Mouse (Mus musculus) midbrain, postnatal 0 days (tissue): ENCODE data around the gene Ldb3. TPM values are rescaled to one million over a fixed set of nuclear protein-coding genes. Genes with fewer than 3 reads are reported as not detected.

ENCODE experiments used
- ATAC-seq: fragments of 200-750 bp; cut with Nextera tagmentation; 2 replicates; pipeline ENCODE4 v1.8.0; 2017; ENCODE audit warnings: moderate number of reproducible peaks, mild to moderate bottlenecking, moderate TSS enrichment, moderate library complexity; ENCODE audit not compliant: low FRiP score
- DNase-seq: peaks from one replicate; pipeline ENCODE4 v3.0.0-alpha.2; 2015; ENCODE audit warnings: low spot score
- H3K27ac ChIP-seq: fragments of 300-500 bp; sonication (generic); 2 replicates; pipeline ENCODE4 v1.5.1; 2014; ENCODE audit warnings: low read depth, mild to moderate bottlenecking, low read length, mixed read lengths
- H3K27me3 ChIP-seq: fragments of 300-500 bp; sonication (generic); 2 replicates; pipeline ENCODE4 v1.6.1; 2014; ENCODE audit warnings: low read length, control low read depth, mixed read lengths; ENCODE audit not compliant: insufficient read depth
- H3K36me3 ChIP-seq: fragments of 300-500 bp; sonication (generic); 2 replicates; pipeline ENCODE4 v1.6.1; 2014; ENCODE audit warnings: low read length, control low read depth, mixed read lengths; ENCODE audit not compliant: insufficient read depth
- H3K4me1 ChIP-seq: fragments of 300-500 bp; sonication (generic); 2 replicates; pipeline ENCODE4 v1.6.1; 2014; ENCODE audit warnings: mild to moderate bottlenecking, control low read depth, antibody characterized with exemption, low read length, mixed read lengths; ENCODE audit not compliant: insufficient read depth
- H3K4me2 ChIP-seq: fragments of 300-500 bp; sonication (generic); 2 replicates; pipeline ENCODE4 v1.6.1; 2014; ENCODE audit warnings: low read depth, mild to moderate bottlenecking, low read length, mixed read lengths; ENCODE audit not compliant: poor library complexity, severe bottlenecking
- H3K4me3 ChIP-seq: fragments of 300-500 bp; sonication (generic); 2 replicates; pipeline ENCODE4 v1.5.1; 2014; ENCODE audit warnings: low read depth, mild to moderate bottlenecking, low read length, moderate library complexity
- H3K9ac ChIP-seq: fragments of 300-500 bp; sonication (generic); replicated peaks from 2 replicates; pipeline ENCODE4 v1.6.1; 2014; ENCODE audit warnings: mild to moderate bottlenecking, low read length, moderate library complexity, mixed read lengths; ENCODE audit not compliant: poor library complexity, severe bottlenecking
- H3K9me3 ChIP-seq: fragments of 300-500 bp; sonication (generic); 2 replicates; pipeline ENCODE4 v1.6.1; 2016; ENCODE audit warnings: low read length, control low read depth
- CTCF ChIP-seq: IDR thresholded peaks from 2 replicates; pipeline ENCODE4 v1.5.1; 2016; ENCODE audit warnings: antibody characterized with exemption, mild to moderate bottlenecking
- WGBS: fragments of 180-500 bp; shearing (Covaris S2); extraction: QIAGEN DNeasy Blood & Tissue Kit; methylation state at CpG from one replicate; pipeline ENCODE4 v1.1.7; 2014; 5-methylcytosine and 5-hydroxymethylcytosine counted together
- polyA plus RNA-seq: library from polyadenylated mRNA; unstranded; fragments of >200 nt; fragmentation: Nextera tagmentation; extraction: Ambion mirVana; gene quantifications from 2 replicates; pipeline ENCODE4 v1.2.1, GENCODE M21; 2015
- total RNA-seq: library from RNA; depleted of rRNA; stranded (reverse); fragments of >200 nt; gene quantifications from 2 replicates; pipeline ENCODE4 v1.2.3, GENCODE M21; 2014

The Ldb3 gene
- total and polyA plus RNA-seq, 2 experiments from 2014 or later: 1.1 to 1.6 TPM

GRCm38 (mm10) chr14:34497346-34497745 lies 91.1 kb downstream of the Ldb3 start:
- no peak overlapping the region for H3K27ac ChIP-seq
- DNase-seq (no peak), ATAC-seq (no peak)
- no peak overlapping the region for H3K4me2 ChIP-seq
- H3K36me3 ChIP-seq: no peaks in the 10 kb centered on the region
- no peak for TF ChIP-seq CTCF
- H3K4me3 ChIP-seq: no peak overlapping the region
- no peaks in the 10 kb centered on the region for H3K9me3 ChIP-seq
- peaks cover 8% of the 10 kb centered on the region; the same call in 1 of the 2 replicates for H3K4me1 ChIP-seq
- 72% methylated on average over 3 of the region's 3 CpGs for WGBS
- no peaks in the 10 kb centered on the region for H3K27me3 ChIP-seq
- no peak overlapping the region for H3K9ac ChIP-seq

GRCm38 (mm10) chr14:34493682-34494081 lies 94.8 kb downstream of the Ldb3 start:
- ATAC-seq: no peak
- Histone ChIP-seq H3K9ac (no peak overlapping the region), H3K36me3 (no peaks in the 10 kb centered on the region), H3K4me3 (no peak overlapping the region), H3K4me2 (no peak overlapping the region), H3K9me3 (no peaks in the 10 kb centered on the region), H3K27ac (no peak overlapping the region), H3K27me3 (no peaks in the 10 kb centered on the region), H3K4me1 (no peaks in the 10 kb centered on the region)
- DNase-seq: no peak
- 92% methylated on average over 3 of the region's 3 CpGs for WGBS
- no peak for TF ChIP-seq CTCF

DNA sequence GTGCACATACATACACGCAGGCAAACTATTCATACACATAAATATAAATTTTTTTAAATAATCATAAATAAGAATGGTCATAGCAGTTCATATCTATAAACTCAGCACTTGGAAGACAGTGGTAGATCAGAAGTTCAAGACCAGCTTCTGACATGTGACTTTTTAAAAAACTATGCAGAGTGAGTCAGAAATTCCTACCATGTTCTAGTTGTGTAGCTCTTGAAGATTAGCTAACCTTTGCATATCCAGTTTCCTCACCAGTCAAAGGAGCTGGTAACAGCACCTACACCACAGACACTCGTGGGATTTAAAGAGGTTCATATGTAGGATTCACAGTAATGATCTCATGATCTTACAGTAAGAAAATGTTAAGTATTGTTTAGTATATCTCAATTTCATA lies 95.8 kb downstream of the Ldb3 start:
- no peaks in the 10 kb centered on the region for H3K4me1 ChIP-seq
- H3K4me3 ChIP-seq: no peak overlapping the region
- H3K9ac ChIP-seq: no peak overlapping the region
- no peaks in the 10 kb centered on the region for H3K27me3 ChIP-seq
- TF ChIP-seq CTCF: no peak
- no peak overlapping the region for H3K4me2 ChIP-seq
- H3K36me3 ChIP-seq: no peaks in the 10 kb centered on the region
- no peaks in the 10 kb centered on the region for H3K9me3 ChIP-seq
- 89% methylated on average over 2 of the region's 2 CpGs for WGBS
- no peak overlapping the region for H3K27ac ChIP-seq
- DNase-seq (no peak), ATAC-seq (no peak)

DNA sequence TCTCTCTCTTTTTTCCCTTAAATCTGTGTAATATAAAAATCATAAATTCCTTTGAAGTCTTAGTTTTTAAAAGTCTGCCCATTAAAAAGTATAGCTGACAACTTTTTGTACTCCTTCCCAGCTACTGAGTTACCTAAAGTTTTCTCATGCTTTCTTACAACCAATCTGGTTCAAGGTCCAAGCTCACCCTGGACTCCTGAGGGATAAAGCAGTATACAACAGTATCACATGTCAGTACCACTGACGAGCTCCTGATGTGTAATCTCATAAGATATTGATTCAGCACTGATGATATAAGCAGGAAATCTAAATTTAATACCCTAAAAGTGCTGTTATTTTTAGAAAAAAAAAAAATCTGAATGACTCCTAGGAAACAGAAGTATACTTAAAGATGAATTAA lies 97.5 kb downstream of the Ldb3 start:
- ATAC-seq: no peak
- 75% methylated on average over 1 of the region's 1 CpGs for WGBS
- no peak for TF ChIP-seq CTCF

DNA sequence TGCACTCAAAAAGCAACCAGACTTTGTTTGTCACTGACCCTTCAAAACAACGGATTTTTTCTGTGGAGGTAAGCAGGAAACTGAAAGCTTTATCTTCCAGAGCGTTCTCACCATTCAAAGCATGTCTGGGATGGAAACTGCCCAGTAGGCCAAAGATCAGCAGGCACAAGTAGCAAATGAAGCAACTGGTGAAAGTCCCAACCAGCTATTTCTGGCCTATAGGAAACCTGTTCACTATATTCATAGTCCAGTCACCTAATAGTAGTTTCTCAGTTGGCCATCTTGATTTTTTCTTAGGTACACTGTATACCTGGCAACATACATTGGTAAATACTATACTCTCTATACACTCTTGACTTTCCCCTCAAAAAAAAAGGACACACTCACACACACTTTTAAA lies 98.6 kb downstream of the Ldb3 start:
- no peaks in the 10 kb centered on the region for H3K27me3 ChIP-seq
- H3K4me1 ChIP-seq: no peaks in the 10 kb centered on the region
- no peak overlapping the region for H3K4me3 ChIP-seq
- no peak overlapping the region for H3K9ac ChIP-seq
- H3K4me2 ChIP-seq: no peak overlapping the region
- no peaks in the 10 kb centered on the region for H3K36me3 ChIP-seq
- ATAC-seq (no peak), DNase-seq (no peak)
- 84% methylated on average over 2 of the region's 2 CpGs for WGBS
- TF ChIP-seq CTCF: no peak
- no peaks in the 10 kb centered on the region for H3K9me3 ChIP-seq
- H3K27ac ChIP-seq: no peak overlapping the region

More for the DNA sequence above, 97.5 kb downstream of the Ldb3 start:
- Histone ChIP-seq H3K27ac (no peak overlapping the region), H3K9me3 (no peaks in the 10 kb centered on the region), H3K4me1 (no peaks in the 10 kb centered on the region), H3K9ac (no peak overlapping the region), H3K27me3 (no peaks in the 10 kb centered on the region), H3K4me2 (no peak overlapping the region), H3K36me3 (no peaks in the 10 kb centered on the region), H3K4me3 (no peak overlapping the region)
- DNase-seq: no peak

DNA sequence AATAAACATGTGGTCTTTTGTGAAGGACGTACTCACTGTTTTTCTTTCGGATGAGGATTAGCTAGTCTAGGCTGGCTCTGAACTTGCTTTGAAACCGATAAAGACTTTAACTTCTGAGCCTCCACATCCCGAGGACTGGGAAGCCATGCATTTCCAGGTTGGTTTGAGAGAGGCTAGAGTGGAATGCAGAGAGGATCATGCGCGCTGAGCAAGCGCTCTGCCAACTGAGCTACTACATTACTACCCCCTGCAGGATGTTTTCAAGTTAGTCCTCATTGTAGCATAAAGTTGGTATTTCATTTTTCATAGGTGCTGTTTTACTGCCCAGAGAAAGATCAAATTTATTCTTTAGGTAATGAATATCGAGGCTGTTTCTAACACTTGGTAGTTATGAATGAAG lies 102.3 kb downstream of the Ldb3 start:
- ATAC-seq (no peak), DNase-seq (no peak)
- no peaks in the 10 kb centered on the region for H3K36me3 ChIP-seq
- H3K27ac ChIP-seq: no peak overlapping the region
- H3K27me3 ChIP-seq: no peaks in the 10 kb centered on the region
- H3K9ac ChIP-seq: no peak overlapping the region
- no peak overlapping the region for H3K4me3 ChIP-seq
- no peaks in the 10 kb centered on the region for H3K9me3 ChIP-seq
- H3K4me1 ChIP-seq: peaks cover 5% of the 10 kb centered on the region
- H3K4me2 ChIP-seq: no peak overlapping the region
- WGBS: 50% methylated on average over 8 of the region's 8 CpGs
- peak; percentile 33; the same call in 1 of the 2 replicates for TF ChIP-seq CTCF
